Mouse (Mus musculus): ENCODE results near the gene Fam196b. TPM values are rescaled to one million over a fixed set of nuclear protein-coding genes. Genes with fewer than 3 reads are reported as not detected.

Fam196b gene
- polyA plus RNA-seq, 1 experiment, result not detected

DNA sequence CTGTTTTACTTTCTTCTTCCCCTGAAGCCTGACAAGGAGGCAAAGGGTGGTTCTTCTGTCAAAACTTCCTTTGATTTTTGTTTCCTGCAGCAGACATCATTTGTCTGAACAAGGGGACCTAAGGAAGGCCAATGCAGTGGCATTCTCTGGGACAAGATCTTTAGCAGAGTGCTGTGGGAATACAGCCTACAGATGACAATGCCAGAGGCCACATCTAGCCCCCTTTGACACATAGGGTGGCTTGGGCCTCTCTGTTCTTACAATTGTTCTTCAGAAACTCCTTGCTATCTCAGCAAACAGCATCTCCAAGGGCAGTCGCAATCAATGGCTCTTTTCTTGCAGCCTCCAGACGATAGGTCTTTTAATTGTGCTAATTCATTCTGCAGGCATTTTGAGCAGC lies 23.9 kb upstream of the Fam196b start:
- TF ChIP-seq CTCF (IDR thresholded peaks at IDR 0.05; ENCODE audit: control insufficient read depth, insufficient read depth, low read length), result no peak
- Histone ChIP-seq H3K27ac (ENCODE audit: control insufficient read depth, insufficient read depth, low read depth, low read length, poor library complexity) (no peak overlapping the region), H3K4me3 (replicated peaks; ENCODE audit: control insufficient read depth, low read depth, low read length) (no peak overlapping the region), H3K4me1 (ENCODE audit: control insufficient read depth, insufficient read depth, low read length) (no peaks in the 10 kb centered on the region)
- WGBS, result 93% methylated on average over 2 of the region's 2 CpGs

DNA sequence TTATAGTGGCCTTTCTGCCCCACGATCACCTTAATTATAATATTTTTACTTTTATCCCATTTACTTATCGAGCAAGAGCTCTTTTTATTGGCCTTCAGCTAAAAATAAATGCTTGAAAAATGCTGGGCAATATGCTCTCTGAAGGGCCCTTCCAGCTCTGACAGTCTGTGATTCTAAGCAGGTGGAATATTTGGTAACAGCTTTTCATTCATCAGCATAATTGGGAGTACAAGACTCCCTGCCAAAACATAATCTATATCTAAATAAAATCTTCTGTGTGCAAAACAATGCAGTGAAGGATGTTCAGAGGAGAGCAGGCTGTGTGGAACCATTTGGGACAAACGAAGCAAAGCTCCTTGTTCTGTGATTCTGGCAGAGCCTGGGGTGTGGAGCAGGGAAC lies 23.3 kb upstream of the Fam196b start:
- Histone ChIP-seq H3K4me3 (replicated peaks; ENCODE audit: control insufficient read depth, low read depth, low read length) (no peak overlapping the region), H3K27ac (ENCODE audit: control insufficient read depth, insufficient read depth, low read depth, low read length, poor library complexity) (no peak overlapping the region), H3K4me1 (ENCODE audit: control insufficient read depth, insufficient read depth, low read length) (no peaks in the 10 kb centered on the region)
- no peak for TF ChIP-seq POLR2A (IDR thresholded peaks at IDR 0.05; ENCODE audit: borderline replicate concordance, control insufficient read depth, low read depth, low read length)
- TF ChIP-seq CTCF (IDR thresholded peaks at IDR 0.05; ENCODE audit: control insufficient read depth, insufficient read depth, low read length), result no peak
- WGBS, result 82% methylated on average over 3 of the region's 3 CpGs

- Histone ChIP-seq H3K4me3 (replicated peaks; ENCODE audit: control insufficient read depth, low read depth, low read length) (no peak overlapping the region), H3K27ac (ENCODE audit: control insufficient read depth, insufficient read depth, low read depth, low read length, poor library complexity) (no peak overlapping the region), H3K4me1 (ENCODE audit: control insufficient read depth, insufficient read depth, low read length) (no peaks in the 10 kb centered on the region)
- TF ChIP-seq CTCF (IDR thresholded peaks at IDR 0.05; ENCODE audit: control insufficient read depth, insufficient read depth, low read length) (no peak), POLR2A (IDR thresholded peaks at IDR 0.05; ENCODE audit: borderline replicate concordance, control insufficient read depth, low read depth, low read length) (no peak)
- WGBS, result 89% methylated on average over 5 of the region's 5 CpGs
Measured at GRCm38 (mm10) chr11:34297698-34298378, 16.8 kb upstream of the Fam196b start.

- TF ChIP-seq CTCF (IDR thresholded peaks at IDR 0.05; ENCODE audit: control insufficient read depth, insufficient read depth, low read length) (no peak), POLR2A (IDR thresholded peaks at IDR 0.05; ENCODE audit: borderline replicate concordance, control insufficient read depth, low read depth, low read length) (no peak)
- Histone ChIP-seq H3K4me3 (replicated peaks; ENCODE audit: control insufficient read depth, low read depth, low read length) (no peak overlapping the region), H3K4me1 (ENCODE audit: control insufficient read depth, insufficient read depth, low read length) (no peaks in the 10 kb centered on the region), H3K27ac (ENCODE audit: control insufficient read depth, insufficient read depth, low read depth, low read length, poor library complexity) (no peak overlapping the region)
- WGBS, result 64% methylated on average over 1 of the region's 1 CpGs
Measured at GRCm38 (mm10) chr11:34299550-34299949, 15.1 kb upstream of the Fam196b start.

DNA sequence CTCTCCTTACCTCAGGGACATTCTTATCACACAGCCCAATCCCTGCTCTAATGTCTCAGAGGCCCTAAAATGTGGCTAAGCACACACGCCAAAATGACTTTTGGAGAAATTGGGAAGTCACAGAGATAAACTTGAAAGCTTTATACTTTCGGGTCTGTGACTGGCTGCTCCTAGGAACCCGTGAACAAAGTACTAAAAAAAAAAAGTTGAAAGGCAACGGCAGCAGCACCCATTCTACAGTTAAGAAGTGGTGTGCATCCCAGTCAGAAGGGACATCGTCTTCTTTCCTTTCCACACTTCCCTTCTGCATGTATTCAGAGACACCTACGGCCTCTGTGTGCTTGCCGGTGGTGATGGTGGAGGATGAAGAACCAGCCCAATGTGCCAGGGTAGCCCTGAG lies 14.6 kb upstream of the Fam196b start:
- Histone ChIP-seq H3K4me1 (ENCODE audit: control insufficient read depth, insufficient read depth, low read length) (no peaks in the 10 kb centered on the region), H3K4me3 (replicated peaks; ENCODE audit: control insufficient read depth, low read depth, low read length) (no peak overlapping the region), H3K27ac (ENCODE audit: control insufficient read depth, insufficient read depth, low read depth, low read length, poor library complexity) (no peak overlapping the region)
- no peak for TF ChIP-seq POLR2A (IDR thresholded peaks at IDR 0.05; ENCODE audit: borderline replicate concordance, control insufficient read depth, low read depth, low read length)
- no peak for TF ChIP-seq CTCF (IDR thresholded peaks at IDR 0.05; ENCODE audit: control insufficient read depth, insufficient read depth, low read length)
- WGBS, result 77% methylated on average over 7 of the region's 7 CpGs

DNA sequence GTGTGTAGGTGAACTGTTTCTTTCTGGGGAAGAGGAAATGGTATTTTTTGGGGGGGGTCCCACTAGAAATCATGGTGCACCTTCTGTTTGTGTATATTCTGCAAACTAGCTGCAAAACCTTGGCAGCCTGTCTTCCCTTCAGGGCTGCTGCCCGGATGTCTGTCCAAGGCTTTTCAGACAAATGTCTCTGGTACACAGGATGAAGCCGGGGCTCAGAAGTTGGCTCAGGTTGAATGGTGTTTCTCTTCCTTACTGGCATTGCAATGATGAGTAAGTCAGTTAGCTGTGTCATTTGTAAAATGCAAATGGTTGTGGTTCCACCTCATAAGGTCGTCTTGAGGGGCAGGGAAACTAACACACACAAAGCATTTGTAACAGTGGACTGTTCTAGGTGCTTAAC lies 8.4 kb upstream of the Fam196b start:
- no peak for TF ChIP-seq POLR2A (IDR thresholded peaks at IDR 0.05; ENCODE audit: borderline replicate concordance, control insufficient read depth, low read depth, low read length)
- TF ChIP-seq CTCF (IDR thresholded peaks at IDR 0.05; ENCODE audit: control insufficient read depth, insufficient read depth, low read length), result no peak
- 84% methylated on average over 3 of the region's 3 CpGs for WGBS
- no peak overlapping the region for H3K4me3 ChIP-seq (replicated peaks; ENCODE audit: control insufficient read depth, low read depth, low read length)
- no peak overlapping the region for H3K27ac ChIP-seq (ENCODE audit: control insufficient read depth, insufficient read depth, low read depth, low read length, poor library complexity)
- peaks cover under 1% of the 10 kb centered on the region; the same call in 1 of the 2 replicates for H3K4me1 ChIP-seq (ENCODE audit: control insufficient read depth, insufficient read depth, low read length)

DNA sequence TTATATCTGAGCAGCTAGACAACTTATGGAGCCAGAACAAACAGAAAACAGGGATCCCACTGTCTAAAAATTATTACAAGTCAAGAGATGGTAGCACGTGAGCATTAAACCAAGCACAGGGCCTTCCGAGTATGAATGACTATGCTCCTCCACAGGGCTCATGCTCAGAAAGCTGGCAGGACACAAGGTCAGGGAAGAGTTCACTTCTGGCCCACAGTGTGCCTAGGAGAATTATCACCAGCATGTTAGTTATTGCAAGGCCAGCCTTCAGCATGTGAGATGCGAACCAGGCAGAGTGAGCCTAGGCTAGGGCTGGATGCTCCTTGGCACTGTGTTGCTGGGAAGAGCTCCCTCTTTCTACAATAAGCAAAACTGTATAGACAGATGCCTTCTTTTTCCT lies 5.9 kb upstream of the Fam196b start:
- no peak overlapping the region for H3K27ac ChIP-seq (ENCODE audit: control insufficient read depth, insufficient read depth, low read depth, low read length, poor library complexity)
- peaks cover 2% of the 10 kb centered on the region; the same call in 1 of the 2 replicates for H3K4me1 ChIP-seq (ENCODE audit: control insufficient read depth, insufficient read depth, low read length)
- TF ChIP-seq POLR2A (IDR thresholded peaks at IDR 0.05; ENCODE audit: borderline replicate concordance, control insufficient read depth, low read depth, low read length) (no peak), CTCF (IDR thresholded peaks at IDR 0.05; ENCODE audit: control insufficient read depth, insufficient read depth, low read length) (no peak)
- no peak overlapping the region for H3K4me3 ChIP-seq (replicated peaks; ENCODE audit: control insufficient read depth, low read depth, low read length)
- 84% methylated on average over 3 of the region's 3 CpGs for WGBS

- no peak overlapping the region for H3K27ac ChIP-seq (ENCODE audit: control insufficient read depth, insufficient read depth, low read depth, low read length, poor library complexity)
- H3K4me1 ChIP-seq (ENCODE audit: control insufficient read depth, insufficient read depth, low read length), result peaks cover 2% of the 10 kb centered on the region; the same call in 1 of the 2 replicates
- TF ChIP-seq POLR2A (IDR thresholded peaks at IDR 0.05; ENCODE audit: borderline replicate concordance, control insufficient read depth, low read depth, low read length) (no peak), CTCF (IDR thresholded peaks at IDR 0.05; ENCODE audit: control insufficient read depth, insufficient read depth, low read length) (no peak)
- no peak overlapping the region for H3K4me3 ChIP-seq (replicated peaks; ENCODE audit: control insufficient read depth, low read depth, low read length)
- WGBS, result 38% methylated on average over 2 of the region's 2 CpGs
Measured at GRCm38 (mm10) chr11:34309360-34309759, 5.3 kb upstream of the Fam196b start.

GRCm38 (mm10) chr11:34311717-34312116 lies 2.9 kb upstream of the Fam196b start:
- TF ChIP-seq CTCF (IDR thresholded peaks at IDR 0.05; ENCODE audit: control insufficient read depth, insufficient read depth, low read length) (no peak), POLR2A (IDR thresholded peaks at IDR 0.05; ENCODE audit: borderline replicate concordance, control insufficient read depth, low read depth, low read length) (no peak)
- WGBS, result 50% methylated on average over 5 of the region's 5 CpGs

More at GRCm38 (mm10) chr11:34311717-34312116, 2.9 kb upstream of the Fam196b start:
- peaks cover 2% of the 10 kb centered on the region; the same call in 1 of the 2 replicates for H3K4me1 ChIP-seq (ENCODE audit: control insufficient read depth, insufficient read depth, low read length)
- H3K27ac ChIP-seq (ENCODE audit: control insufficient read depth, insufficient read depth, low read depth, low read length, poor library complexity), result no peak overlapping the region
- no peak overlapping the region for H3K4me3 ChIP-seq (replicated peaks; ENCODE audit: control insufficient read depth, low read depth, low read length)
